Mouse (Mus musculus): Measurements from ENCODE around the gene Aqp5.

The Aqp5 gene

GRCm38 (mm10) chr15:99590429-99591084, at the start of gene Aqp5:
Gene Aqp5, plus strand, starts transcription at chr15:99590782.
- no peak for DNase-seq (ENCODE audit: low spot score in 2 of 2)

GRCm38 (mm10) chr15:99544047-99544446, 46.5 kb upstream of the Aqp5 start:
- DNase-seq (ENCODE audit: low spot score in 2 of 2), result no peak

- no peak for DNase-seq (ENCODE audit: low spot score in 2 of 2)
Measured at GRCm38 (mm10) chr15:99546596-99546995, 44.0 kb upstream of the Aqp5 start.

- DNase-seq (ENCODE audit: low spot score in 2 of 2), result no peak
Measured at GRCm38 (mm10) chr15:99547732-99548131, 42.9 kb upstream of the Aqp5 start.

- DNase-seq (ENCODE audit: low spot score in 2 of 2), result no peak
Measured at GRCm38 (mm10) chr15:99549901-99550300, 40.7 kb upstream of the Aqp5 start.

GRCm38 (mm10) chr15:99553767-99554166, 36.8 kb upstream of the Aqp5 start:
- DNase-seq (ENCODE audit: low spot score in 2 of 2), result no peak

- no peak for DNase-seq (ENCODE audit: low spot score in 2 of 2)
Measured at GRCm38 (mm10) chr15:99558947-99559346, 31.6 kb upstream of the Aqp5 start.

GRCm38 (mm10) chr15:99560246-99560645, 30.3 kb upstream of the Aqp5 start:
- DNase-seq (ENCODE audit: low spot score in 2 of 2), result no peak

GRCm38 (mm10) chr15:99567371-99567770, 23.2 kb upstream of the Aqp5 start:
- DNase-seq (ENCODE audit: low spot score in 2 of 2), result no peak

- no peak for DNase-seq (ENCODE audit: low spot score in 2 of 2)
Measured at GRCm38 (mm10) chr15:99568682-99569081, 21.9 kb upstream of the Aqp5 start.

- no peak for DNase-seq (ENCODE audit: low spot score in 2 of 2)
Measured at GRCm38 (mm10) chr15:99569123-99569522, 21.5 kb upstream of the Aqp5 start.

- DNase-seq (ENCODE audit: low spot score in 2 of 2), result no peak
Measured at GRCm38 (mm10) chr15:99578802-99579485, 11.6 kb upstream of the Aqp5 start, which contains the start of gene Aqp2. Gene Aqp2, plus strand, starts transcription at chr15:99579055.

GRCm38 (mm10) chr15:99583463-99584344, 6.9 kb upstream of the Aqp5 start:
- DNase-seq (ENCODE audit: low spot score in 2 of 2), result no peak

- DNase-seq (ENCODE audit: low spot score in 2 of 2), result no peak
Measured at GRCm38 (mm10) chr15:99584407-99585202, 6.0 kb upstream of the Aqp5 start.

- DNase-seq (ENCODE audit: low spot score in 2 of 2), result no peak
Measured at GRCm38 (mm10) chr15:99585741-99586140, 4.8 kb upstream of the Aqp5 start.

GRCm38 (mm10) chr15:99586525-99586924, 4.1 kb upstream of the Aqp5 start:
- DNase-seq (ENCODE audit: low spot score in 2 of 2), result no peak

- DNase-seq (ENCODE audit: low spot score in 2 of 2), result no peak
Measured at GRCm38 (mm10) chr15:99589237-99589636, 1.3 kb upstream of the Aqp5 start.

- DNase-seq (ENCODE audit: low spot score in 2 of 2), result no peak
Measured at GRCm38 (mm10) chr15:99589704-99590103, 878 bp upstream of the Aqp5 start.

- no peak for DNase-seq (ENCODE audit: low spot score in 2 of 2)
Measured at GRCm38 (mm10) chr15:99592177-99592576, 1.6 kb downstream of the Aqp5 start.

GRCm38 (mm10) chr15:99592877-99593276, 2.3 kb downstream of the Aqp5 start:
- no peak for DNase-seq (ENCODE audit: low spot score in 2 of 2)

- DNase-seq (ENCODE audit: low spot score in 2 of 2), result no peak
Measured at GRCm38 (mm10) chr15:99594951-99595350, 4.4 kb downstream of the Aqp5 start.
